Mouse (Mus musculus): ENCODE measurements at regions not wholly inside any gene's neighbourhood (a gene's known extent, or its start where the extent isn't known, plus 50 kb on each side); places are given as distances from the start of the nearest gene placed in this dataset.

DNA sequence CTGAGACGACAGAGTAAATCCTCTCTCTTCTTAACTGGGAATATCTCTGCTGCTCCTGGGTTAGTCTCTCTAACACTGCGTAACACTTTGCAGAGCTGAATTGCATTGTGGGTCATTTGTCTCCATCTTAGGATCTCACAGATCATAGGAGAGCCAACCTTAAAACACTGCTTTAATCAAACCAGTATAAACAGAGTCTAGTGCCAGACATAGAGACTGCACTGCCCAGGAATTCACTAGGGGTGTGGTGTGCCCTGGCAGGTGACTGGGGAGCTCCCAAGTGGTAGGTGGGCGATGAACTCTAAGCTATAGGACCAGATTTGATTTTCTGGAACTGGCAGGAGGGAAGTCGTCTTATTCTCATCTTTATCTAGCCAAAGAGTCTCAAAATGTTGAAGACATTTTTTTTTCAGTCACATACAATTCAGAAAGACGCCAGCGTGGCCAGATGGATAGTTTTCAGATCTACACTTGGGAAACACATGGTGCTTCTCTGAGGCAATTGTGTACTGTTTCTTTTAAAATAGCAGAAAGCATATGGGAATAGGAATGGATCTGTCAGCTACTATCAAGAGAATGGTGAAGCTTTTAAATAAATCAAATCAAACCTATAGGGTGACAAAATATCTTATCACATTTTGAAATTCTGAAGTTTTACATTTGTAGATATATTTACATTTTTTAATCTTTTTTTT, 175.7 kb downstream of the Spry2 start:
- TF ChIP-seq CTCF (conservative IDR thresholded peaks at IDR 0.05; ENCODE audit: low read length) (no peak), POU5F1 (IDR thresholded peaks at IDR 0.05; ENCODE audit: borderline replicate concordance, low read length) (no peak)
